Mouse (Mus musculus): Measurements from ENCODE around the gene Lsm6.
"Not testable (repeated sequence)": the region's sequence is repeated elsewhere in the genome, so short reads cannot be mapped to it uniquely, and the experiment has no call there.

Gene Lsm6

DNA sequence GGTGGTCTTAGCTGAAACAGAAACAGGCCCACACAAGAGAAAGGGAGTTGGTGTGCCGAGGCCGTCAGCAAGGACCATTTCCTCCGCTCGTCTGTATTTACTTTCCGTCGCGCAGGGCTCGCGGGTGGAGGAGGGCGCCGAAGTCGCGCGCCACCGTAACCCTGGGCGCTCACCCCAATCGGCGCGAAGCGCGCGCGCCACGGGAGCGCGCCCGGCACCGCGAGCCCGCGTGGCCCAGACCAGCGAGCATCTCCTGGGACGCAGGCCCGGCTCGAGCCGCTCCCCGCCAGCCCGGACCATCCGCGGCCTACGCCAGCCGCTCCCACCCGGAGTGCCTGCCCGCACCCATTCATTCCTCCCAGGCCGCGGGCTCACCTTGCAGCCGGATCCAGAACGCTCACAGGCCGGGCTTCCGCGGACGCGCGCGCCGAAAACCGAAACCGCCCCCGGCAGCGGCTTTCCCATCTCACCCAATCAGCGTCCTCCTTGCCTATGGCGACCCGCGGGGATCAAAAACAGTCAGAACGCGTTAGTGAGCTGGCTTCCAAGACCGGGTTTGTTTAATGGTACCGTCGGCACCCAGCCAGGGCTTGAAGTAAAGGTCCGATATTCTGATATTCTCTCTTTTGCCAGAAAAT, at the start of gene Lsm6:
Gene Lsm6 (minus strand): TSS at position 468 of the 638 bp plus-strand sequence.
- CTCF ChIA-PET, result no interaction called here
- POLR2A ChIA-PET, result interaction anchor here in 3 of 4 experiments (0.8 to 1.9 kb wide), 20 partner anchors 8 to 254 kb away, joined by 3 to 12 read pairs (median 4); no protein-coding TSS in a partner anchor

DNA sequence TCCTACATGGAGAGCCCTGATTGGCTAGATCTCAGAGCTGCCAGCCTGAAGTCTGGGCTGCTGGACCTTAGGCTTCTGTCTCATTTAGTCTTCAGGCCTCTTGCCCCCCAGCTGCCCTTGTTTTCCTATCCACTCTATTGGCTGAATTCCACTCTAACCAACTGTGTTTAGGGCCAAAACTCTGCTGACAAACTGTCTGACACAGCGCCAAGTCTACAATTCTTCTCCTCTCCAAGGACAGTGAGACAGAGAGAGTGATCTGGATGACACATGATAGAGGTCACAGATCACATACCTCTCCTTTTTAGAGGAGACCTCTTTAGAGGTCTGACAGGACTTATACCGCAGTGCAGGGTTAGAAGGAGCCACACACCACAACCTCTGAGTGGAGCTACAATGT, 46.1 kb upstream of the Lsm6 start:
- POLR2A ChIA-PET, result no interaction called here
- CTCF ChIA-PET, result no interaction called here

DNA sequence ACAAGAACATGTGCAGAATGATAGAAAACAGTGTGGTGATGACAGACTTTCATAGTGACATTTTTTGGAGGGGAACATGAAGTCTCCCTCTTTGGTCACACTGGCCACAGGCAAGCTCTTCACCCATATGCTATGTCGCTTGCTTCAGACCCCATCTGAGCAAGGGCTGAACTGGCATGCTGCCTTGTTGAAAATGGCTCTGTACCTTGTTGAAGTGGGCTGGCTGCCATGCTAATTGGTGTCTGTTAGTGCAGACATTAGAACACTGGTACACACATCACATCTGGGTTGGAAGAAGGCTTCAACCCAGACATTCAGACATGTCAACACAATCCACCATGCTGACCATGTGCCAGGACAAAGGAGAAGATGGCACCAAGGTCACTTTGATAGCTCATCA, 42.1 kb upstream of the Lsm6 start:
- CTCF ChIA-PET, result interaction anchor here in 1 of 4 experiments (1.0 kb wide), 1 partner anchor 37 kb away, joined by 3 read pairs; no protein-coding TSS in a partner anchor
- POLR2A ChIA-PET, result interaction anchor here in 1 of 4 experiments (0.5 kb wide), 1 partner anchor 373 kb away, joined by 3 read pairs; no protein-coding TSS in a partner anchor

DNA sequence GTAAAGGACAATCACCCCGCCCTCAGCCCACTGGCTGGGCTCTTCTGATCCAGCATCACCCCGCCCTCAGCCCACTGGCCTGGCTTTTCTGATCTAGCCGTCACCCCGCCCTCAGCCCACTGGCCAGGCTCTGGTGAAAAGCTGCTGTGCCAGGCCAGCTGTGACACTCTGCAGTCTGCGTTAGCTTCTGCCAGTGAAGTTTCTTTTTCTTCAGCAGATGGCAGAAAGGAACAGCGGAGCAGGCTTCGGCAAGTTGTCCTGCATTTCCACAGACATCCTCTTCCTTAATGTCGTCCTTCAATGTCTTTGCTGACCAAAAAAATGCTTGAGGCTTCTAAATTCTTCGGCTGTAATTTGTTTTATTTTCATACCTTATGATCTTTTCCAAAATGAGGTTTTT, 41.1 kb upstream of the Lsm6 start:
- POLR2A ChIA-PET, result no interaction called here
- CTCF ChIA-PET, result no interaction called here

DNA sequence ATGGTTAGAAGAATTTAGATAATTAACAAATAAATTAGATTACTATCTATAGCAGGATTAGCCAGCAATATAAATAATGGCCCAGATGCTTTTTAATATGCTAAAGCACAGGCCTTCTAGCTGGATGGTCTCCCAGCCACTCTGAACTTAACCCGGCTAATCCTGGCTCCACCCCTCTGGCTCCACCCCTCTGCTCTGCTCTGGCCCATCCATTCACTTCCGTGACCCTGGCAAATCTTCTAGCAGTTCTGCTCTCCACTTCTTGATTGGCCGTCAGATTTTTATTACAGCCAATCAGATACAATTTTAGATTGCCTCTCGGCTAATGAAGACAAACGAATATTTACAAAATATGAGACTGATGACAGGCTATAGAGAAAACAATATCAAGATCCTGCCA, 39.8 kb upstream of the Lsm6 start:
- ChIA-PET CTCF (no interaction called here), POLR2A (interaction anchor here in 1 of 4 experiments (0.9 kb wide), 1 partner anchor 27 kb away, joined by 3 read pairs; no protein-coding TSS in a partner anchor)

DNA sequence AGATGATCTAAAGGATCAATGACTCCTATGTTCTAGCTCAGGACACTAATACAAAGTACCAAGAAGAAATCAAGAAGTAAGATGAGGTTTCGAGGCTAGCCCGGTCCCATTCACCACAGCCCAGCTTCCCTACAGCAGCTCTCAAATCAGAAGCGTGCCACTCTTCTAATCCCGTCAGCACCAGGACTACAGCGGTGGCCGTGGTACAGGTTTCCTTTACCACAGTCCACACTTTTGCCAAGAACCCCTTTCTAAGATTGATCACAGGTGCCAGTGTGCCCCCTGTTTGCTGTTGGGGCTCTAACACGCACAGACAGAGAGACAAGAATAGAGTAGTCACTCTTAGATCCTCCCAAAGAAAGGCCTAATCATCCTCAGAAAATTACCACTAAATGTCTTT, 36.5 kb upstream of the Lsm6 start:
- CTCF ChIA-PET, result interaction anchor here in 1 of 4 experiments (0.8 kb wide), 1 partner anchor 42 kb away, joined by 3 read pairs; no protein-coding TSS in a partner anchor
- POLR2A ChIA-PET, result interaction anchor here in 1 of 4 experiments (0.6 kb wide), 1 partner anchor 460 kb away, joined by 5 read pairs; no protein-coding TSS in a partner anchor

DNA sequence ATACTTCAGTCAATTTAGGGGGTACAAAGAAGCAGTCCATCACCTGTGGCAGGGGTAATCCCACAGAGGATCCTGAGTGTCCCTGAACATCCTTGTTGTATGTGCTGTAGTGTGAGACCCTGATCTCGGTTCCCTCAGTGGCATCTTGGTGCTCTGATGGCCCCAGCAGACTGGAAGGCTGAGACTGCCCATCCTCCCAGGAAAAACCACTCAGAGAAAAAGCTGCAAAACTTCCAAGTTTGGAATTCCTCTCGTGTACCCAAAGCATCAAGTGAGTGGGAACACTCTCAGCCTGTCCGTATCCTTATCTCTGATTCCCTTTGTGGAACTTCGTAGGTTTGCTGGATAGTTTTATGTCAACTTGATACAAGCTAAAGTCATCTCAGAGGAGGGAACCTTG, 31.3 kb upstream of the Lsm6 start:
- CTCF ChIA-PET, result no interaction called here

DNA sequence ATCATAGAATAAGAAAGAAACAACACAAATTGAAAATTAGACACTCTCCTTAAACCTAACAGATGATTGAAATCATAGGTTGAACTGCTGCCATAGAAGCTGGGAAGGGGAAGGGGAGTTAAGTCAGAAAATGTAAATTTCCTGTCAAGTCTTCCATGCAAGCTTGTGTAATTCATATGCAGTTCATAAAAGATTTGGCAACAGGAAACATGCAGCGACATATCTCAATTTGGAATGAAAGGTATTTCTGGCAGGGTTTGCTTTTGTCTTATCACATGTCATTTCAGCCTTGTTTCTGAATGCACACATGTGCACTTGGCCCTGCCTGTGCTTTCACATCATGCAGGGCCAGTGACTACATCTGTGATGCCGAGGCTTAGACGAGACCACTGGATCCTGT, 26.3 kb upstream of the Lsm6 start:
- ChIA-PET CTCF (no interaction called here), POLR2A (no interaction called here)

More for the DNA sequence above, 31.3 kb upstream of the Lsm6 start:
- POLR2A ChIA-PET, result no interaction called here

DNA sequence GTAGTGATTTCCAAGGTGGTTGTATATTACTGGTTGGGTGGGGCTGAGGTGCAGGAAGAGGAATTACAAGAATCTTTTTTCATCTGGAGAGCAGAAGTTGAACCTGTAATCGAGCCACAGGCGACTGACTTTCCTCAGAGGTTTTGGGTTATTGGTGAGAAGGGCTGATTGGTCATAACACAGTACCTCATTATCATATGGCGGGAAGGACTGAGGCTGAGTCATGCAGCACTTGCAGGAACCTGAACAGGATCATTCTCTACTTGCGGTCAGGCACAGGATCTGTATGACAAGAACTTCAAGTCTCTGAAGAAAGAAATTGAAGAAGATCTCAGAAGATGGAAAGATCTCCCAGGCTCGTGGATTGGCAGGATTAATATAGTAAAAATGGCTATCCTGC, 23.6 kb upstream of the Lsm6 start:
- ChIA-PET CTCF (no interaction called here), POLR2A (interaction anchor here in 1 of 4 experiments (0.6 kb wide), 1 partner anchor 185 kb away, joined by 3 read pairs; no protein-coding TSS in a partner anchor)

DNA sequence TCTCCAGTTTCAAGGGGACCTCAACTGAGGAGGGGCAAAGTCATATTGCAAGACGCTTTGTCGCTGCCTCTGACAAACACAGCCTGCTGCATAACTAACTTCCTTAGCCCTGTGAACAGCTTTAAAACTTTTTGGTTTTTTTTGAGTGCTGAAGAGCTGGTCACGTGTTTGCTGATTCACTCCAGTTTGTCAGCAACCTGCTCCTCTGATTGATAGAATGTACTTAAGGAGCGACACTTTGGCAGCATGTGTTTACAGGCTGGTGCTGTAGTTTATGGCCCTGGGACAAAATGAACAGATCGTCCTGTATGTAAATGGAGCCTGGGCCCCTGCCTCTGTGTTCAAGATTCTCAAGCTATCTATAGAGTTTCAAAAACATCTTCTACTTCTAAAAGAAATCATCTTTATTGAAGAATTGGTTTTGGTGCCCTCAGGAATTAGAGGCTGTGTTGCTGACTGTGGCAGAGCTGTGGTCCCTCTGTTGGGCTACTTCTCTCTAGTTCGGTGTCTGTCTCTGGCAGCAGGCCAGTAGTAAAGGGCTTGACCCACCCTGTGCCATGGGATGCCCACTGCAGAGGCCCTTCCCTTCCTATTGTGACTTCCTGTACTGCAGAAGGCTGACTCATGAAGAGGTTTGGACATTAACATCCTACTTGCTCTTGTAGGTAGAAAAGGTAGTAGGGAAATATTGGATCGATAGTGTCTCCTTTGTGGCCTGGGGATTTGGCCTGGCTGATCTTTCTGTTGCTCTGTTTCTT, 17.9 kb upstream of the Lsm6 start:
- ChIA-PET POLR2A (no interaction called here), CTCF (no interaction called here)

DNA sequence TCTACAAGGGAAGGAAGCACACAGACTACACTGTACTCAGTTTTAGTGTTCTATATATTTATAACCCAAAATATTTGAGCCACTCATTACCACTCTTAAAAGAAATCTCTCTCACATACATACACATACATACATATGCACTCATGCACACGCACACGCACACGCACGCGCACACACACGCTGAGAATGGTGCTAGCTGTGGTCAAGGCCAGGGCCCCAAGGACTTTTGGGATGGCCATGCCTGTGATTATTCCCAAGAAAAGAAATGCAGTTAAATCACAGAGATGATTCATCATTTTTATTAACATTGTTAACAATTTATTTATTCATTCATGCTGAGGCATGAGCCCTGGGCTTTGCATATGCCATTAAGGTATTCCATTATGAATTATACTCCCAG, 15.2 kb upstream of the Lsm6 start:
- ChIA-PET POLR2A (interaction anchor here in 1 of 4 experiments (0.6 kb wide), 1 partner anchor 73 kb away, joined by 3 read pairs; no protein-coding TSS in a partner anchor), CTCF (no interaction called here)

DNA sequence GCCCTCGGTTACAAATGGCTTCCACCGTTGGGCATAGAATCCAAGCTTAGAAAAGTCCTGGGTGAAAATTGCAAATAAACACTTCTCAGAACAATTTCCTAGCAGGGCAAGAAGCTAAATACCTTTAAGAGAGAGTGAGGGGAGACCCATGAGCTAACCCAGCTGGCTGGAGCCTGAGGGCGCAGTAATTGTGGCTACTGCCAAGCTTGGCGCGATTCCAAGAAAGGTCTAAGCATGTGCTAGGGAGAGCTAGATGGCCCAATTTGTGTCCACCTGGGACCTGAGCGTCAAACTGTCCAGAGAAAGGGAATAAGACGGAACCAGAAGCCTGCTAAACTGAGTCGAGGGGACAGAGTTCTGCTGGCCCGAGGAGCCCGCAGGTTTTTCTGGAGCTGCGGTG, 7.5 kb upstream of the Lsm6 start:
- ChIA-PET CTCF (interaction anchor here in 1 of 4 experiments (1.1 kb wide), 1 partner anchor 23 kb away, joined by 3 read pairs; no protein-coding TSS in a partner anchor), POLR2A (interaction anchor here in 1 of 4 experiments (1.3 kb wide), 2 partner anchors 8 to 12 kb away, joined by 4 to 6 read pairs; partner anchors contain the start of gene Lsm6)

DNA sequence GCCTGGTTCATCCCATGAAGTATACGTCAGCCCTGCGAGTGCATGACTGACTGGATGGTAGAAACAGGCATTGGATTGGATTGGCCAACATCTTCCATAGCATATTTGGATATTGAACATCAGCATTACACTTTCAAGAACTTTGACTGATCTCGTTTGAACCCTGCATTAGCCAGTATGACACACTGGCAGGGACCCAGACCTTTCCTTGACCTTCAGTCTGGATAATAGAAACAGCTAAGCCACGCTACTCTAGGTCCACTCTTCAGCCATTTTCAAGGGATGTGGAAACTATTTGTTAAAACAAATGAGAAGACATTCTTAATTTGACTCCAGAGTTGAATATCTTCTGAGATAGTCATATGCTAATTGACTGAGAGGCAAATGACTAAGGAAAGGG, 3.6 kb upstream of the Lsm6 start:
- ChIA-PET CTCF (interaction anchor here in 1 of 4 experiments (0.6 kb wide), 2 partner anchors 75 to 96 kb away, joined by 3 to 4 read pairs; no protein-coding TSS in a partner anchor), POLR2A (interaction anchor here in 1 of 4 experiments (1.2 to 1.7 kb wide), 2 partner anchors 10 to 17 kb away, joined by 4 read pairs; no protein-coding TSS in a partner anchor)

DNA sequence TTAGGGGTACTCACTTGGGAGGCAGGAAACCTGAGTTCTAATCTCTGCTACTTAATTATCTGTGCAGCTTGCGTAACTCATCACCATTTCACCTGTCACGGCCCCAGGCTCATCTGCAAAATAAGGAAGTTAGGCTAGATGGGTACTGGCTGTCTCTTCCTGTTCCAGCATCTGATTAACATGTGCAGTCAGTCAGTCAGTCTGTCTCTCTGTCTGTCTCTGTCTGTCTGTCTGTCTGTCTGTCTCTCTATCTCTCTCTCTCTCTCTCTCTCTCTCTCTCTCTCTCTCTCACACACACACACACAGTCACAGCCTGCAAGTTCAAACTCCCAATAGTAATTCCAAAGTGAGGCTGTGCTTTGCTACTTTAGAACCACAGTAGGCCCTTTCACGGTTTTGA, 967 bp downstream of the Lsm6 start:
- POLR2A ChIA-PET, result interaction anchor here in 3 of 4 experiments (0.6 to 1.9 kb wide), 12 partner anchors 9 to 440 kb away, joined by 3 to 12 read pairs (median 4); no protein-coding TSS in a partner anchor
- CTCF ChIA-PET, result not testable (repeated sequence)

DNA sequence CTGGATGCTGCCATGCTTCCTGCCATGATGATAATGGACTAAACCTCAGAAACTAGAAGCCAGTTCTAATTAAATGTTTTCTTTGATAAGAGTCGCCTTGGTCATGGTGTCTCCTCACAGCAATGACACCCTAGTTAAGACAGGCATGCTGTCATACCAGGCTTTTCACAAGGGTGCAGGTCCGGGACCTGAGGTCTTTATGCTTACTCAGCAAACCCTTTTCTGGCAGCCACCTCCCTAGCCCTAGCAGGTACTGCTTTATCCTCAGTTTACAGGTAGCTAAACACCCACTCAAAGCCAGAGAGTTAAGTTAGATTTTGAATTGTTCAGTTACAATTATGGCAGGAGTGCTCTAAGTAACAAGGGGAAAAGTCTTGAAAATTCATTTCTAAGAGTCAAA, 6.2 kb downstream of the Lsm6 start:
- CTCF ChIA-PET, result no interaction called here
- POLR2A ChIA-PET, result interaction anchor here in 2 of 4 experiments (0.7 to 1.8 kb wide), 2 partner anchors 28 to 334 kb away, joined by 3 to 7 read pairs; no protein-coding TSS in a partner anchor

DNA sequence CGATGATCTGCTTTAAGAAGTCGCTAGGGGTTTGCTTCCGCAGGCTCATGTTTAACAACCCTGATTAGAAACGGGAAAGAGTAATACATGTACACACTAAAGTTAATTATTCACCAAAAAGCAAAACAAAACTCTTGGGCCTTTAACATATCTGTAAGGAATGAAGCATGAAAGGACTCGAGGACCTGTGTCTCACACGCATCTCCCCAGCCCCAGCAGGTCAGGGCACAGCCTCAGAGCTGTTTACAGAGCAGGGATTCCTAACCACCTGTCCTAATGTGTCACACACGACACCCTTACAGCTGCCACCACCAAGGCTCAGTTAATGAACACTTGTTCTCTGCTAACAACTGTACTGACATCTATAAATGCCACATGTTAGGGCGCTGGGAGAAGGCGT, 7.9 kb downstream of the Lsm6 start:
- CTCF ChIA-PET, result no interaction called here

DNA sequence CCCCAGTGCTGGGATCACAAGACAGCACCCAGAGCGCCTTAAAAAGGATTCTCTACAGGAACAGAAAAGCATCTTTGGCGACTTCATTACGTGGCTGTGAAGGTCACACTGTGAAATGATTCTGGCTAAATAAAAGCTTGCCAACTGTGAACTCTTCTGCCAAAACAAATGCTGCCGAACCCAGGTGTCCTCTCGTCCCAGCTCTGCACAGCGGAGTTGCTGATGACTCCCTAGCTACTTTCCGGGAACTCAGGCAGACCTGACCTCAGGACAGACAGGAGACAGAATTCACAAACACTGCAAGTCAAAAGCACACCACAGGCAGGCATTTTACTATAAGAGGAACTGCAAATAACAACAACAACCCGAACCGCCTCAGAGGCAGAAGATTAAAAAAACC, 8.5 kb downstream of the Lsm6 start:
- CTCF ChIA-PET, result no interaction called here
- POLR2A ChIA-PET, result interaction anchor here in 3 of 4 experiments (0.5 to 2.0 kb wide), 4 partner anchors 9 to 642 kb away, joined by 4 to 5 read pairs (median 4); partner anchors contain the start of gene Lsm6 (in 1 of the 3)

More for the DNA sequence above, 7.9 kb downstream of the Lsm6 start:
- POLR2A ChIA-PET, result interaction anchor here in 1 of 4 experiments (0.5 kb wide), 1 partner anchor 643 kb away, joined by 4 read pairs; no protein-coding TSS in a partner anchor

DNA sequence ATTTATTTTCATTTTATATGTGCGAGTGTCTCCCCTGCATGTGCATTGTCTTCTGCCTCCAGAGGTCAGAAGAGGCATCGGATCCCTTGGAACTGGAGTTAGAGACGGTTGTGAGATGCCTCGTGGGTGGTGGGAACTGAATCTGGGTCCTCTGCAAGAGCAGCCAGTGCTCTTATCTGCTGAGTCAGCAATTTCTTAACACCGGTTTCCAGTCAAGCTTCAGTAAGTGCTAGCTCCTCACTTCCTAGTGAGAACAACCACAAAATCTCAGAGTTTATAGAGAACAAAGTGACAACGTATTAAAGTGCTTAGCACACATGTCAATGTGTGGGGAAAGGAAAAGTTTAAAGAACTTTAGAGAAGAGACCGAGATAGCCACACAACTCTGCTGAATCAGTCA, 9.2 kb downstream of the Lsm6 start:
- ChIA-PET CTCF (no interaction called here), POLR2A (interaction anchor here in 2 of 4 experiments (1.0 to 2.0 kb wide), 6 partner anchors 8 to 23 kb away, joined by 3 to 6 read pairs (median 4); partner anchors contain the start of gene Lsm6 (in 2 of the 2))

DNA sequence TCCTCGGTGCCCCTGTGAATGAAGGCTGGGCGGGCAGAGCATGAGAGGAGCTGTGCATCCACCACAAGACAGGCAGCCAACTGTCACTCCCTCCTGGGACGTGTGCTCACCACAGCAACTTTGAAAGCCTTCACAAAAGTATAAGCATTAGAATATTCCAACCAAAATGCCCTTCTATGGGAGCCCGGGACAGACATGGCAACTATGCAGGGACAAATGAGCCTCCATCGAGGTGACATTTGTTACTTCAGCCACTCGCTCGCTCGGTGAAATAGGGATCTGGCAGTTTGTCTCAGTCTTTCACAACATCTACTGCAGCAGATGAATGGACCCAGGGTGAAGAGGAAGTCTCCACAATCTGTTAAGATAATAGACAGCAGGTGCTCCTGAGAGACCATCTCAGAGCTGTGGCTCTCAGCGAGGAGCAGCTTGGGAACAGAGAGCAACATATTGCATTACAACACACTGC, 10.7 kb downstream of the Lsm6 start:
- ChIA-PET POLR2A (interaction anchor here in 2 of 4 experiments (1.2 to 1.4 kb wide), 3 partner anchors 9 to 11 kb away, joined by 3 to 6 read pairs (median 5); partner anchors contain the start of gene Lsm6 (in 1 of the 2)), CTCF (interaction anchor here in 1 of 4 experiments (0.5 kb wide), 1 partner anchor 17 kb away, joined by 3 read pairs; no protein-coding TSS in a partner anchor)

Measured in embryonic stem cell, embryonic (primary cell).